Mouse (Mus musculus) intestine, postnatal 0 days (tissue): Measurements from ENCODE around the gene Jagn1. TPM values are rescaled to one million over a fixed set of nuclear protein-coding genes. Genes with fewer than 3 reads are reported as not detected.

Source experiments
- ATAC-seq: fragments of 200-750 bp; cut with Nextera tagmentation; 2 replicates; pipeline ENCODE4 v1.8.0; 2017; ENCODE audit warnings: mild to moderate bottlenecking, moderate TSS enrichment, moderate library complexity
- H3K27ac ChIP-seq: fragments of 300-500 bp; sonication (generic); 2 replicates; pipeline ENCODE4 v1.5.1; 2014; ENCODE audit warnings: mild to moderate bottlenecking, low read depth, low read length, moderate library complexity
- H3K27me3 ChIP-seq: fragments of 300-500 bp; sonication (generic); replicated peaks from 2 replicates; pipeline ENCODE4 v1.6.1; 2014; ENCODE audit warnings: low read length, mixed read lengths; ENCODE audit not compliant: control insufficient read depth, insufficient read depth
- H3K36me3 ChIP-seq: fragments of 300-500 bp; sonication (generic); 2 replicates; pipeline ENCODE4 v1.6.1; 2014; ENCODE audit warnings: mild to moderate bottlenecking, moderate library complexity; ENCODE audit not compliant: control insufficient read depth, insufficient read depth
- H3K4me1 ChIP-seq: fragments of 300-500 bp; sonication (generic); replicated peaks from 2 replicates; pipeline ENCODE4 v1.6.1; 2014; ENCODE audit warnings: antibody characterized with exemption, low read length, mixed read lengths; ENCODE audit not compliant: control insufficient read depth, insufficient read depth
- H3K4me2 ChIP-seq: fragments of 300-500 bp; sonication (generic); replicated peaks from 2 replicates; pipeline ENCODE4 v1.6.1; 2014; ENCODE audit warnings: low read depth, mild to moderate bottlenecking, moderate library complexity
- H3K4me3 ChIP-seq: fragments of 300-500 bp; sonication (generic); 2 replicates; pipeline ENCODE4 v1.5.1; 2014; ENCODE audit warnings: low read depth, low read length
- H3K9ac ChIP-seq: fragments of 300-500 bp; sonication (generic); 2 replicates; pipeline ENCODE4 v1.6.1; 2014; ENCODE audit warnings: mild to moderate bottlenecking, low read depth, low read length
- H3K9me3 ChIP-seq: fragments of 300-500 bp; sonication (generic); 2 replicates; pipeline ENCODE4 v1.6.1; 2016; ENCODE audit warnings: mixed run types; ENCODE audit not compliant: control insufficient read depth
- CTCF ChIP-seq: sonication (generic); IDR thresholded peaks from 2 replicates; pipeline ENCODE4 v1.5.1; 2016; ENCODE audit warnings: low read depth, mild to moderate bottlenecking, control low read depth, antibody characterized with exemption, moderate library complexity
- WGBS: fragments of 180-500 bp; shearing (Covaris S2); extraction: QIAGEN DNeasy Blood & Tissue Kit; methylation state at CpG from one replicate; pipeline ENCODE4 v1.1.7; 2014; 5-methylcytosine and 5-hydroxymethylcytosine counted together
- polyA plus RNA-seq: library from polyadenylated mRNA; unstranded; fragments of >200 nt; fragmentation: Nextera tagmentation; extraction: Ambion mirVana; gene quantifications from 2 replicates; pipeline ENCODE4 v1.2.1, GENCODE M21; 2015

The Jagn1 gene
- polyA plus RNA-seq, 1 experiment from 2014 or later, result 44.9 TPM

DNA sequence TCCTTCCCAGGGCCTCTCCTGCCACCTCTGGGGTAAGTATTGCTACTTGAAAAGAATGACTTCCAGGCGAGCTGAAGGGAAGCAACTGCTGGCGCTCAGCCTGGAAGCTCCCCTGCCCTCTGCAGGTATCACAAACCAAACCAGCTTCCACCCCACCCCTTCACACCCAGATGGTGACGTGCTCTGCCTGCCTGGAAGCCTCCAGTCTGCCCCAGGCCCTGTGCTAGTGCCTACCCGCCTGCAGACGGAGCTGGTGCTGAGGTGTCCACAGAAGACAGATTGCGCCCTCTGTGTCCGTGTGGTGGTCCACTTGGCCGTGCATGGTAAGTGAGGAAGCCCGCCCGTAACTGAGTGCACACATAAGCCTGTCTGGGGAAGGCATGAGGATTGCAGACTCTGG is 29.7 kb downstream of the Jagn1 start:
- H3K27ac ChIP-seq, result 0 out of 2 replicates have a peak overlapping the region, but pooled peaks have one; percentile 41
- no peaks in the 10 kb centered on the region for H3K36me3 ChIP-seq
- peak; percentile 19; the same call in 1 of the 2 replicates for TF ChIP-seq CTCF
- no peak for ATAC-seq
- H3K4me2 ChIP-seq, result peak overlapping the region; percentile 69
- H3K9me3 ChIP-seq, result no peaks in the 10 kb centered on the region
- H3K4me1 ChIP-seq, result peaks cover 3% of the 10 kb centered on the region
- 67% methylated on average over 10 of the region's 10 CpGs for WGBS
- no peaks in the 10 kb centered on the region for H3K27me3 ChIP-seq
- H3K4me3 ChIP-seq, result peak overlapping the region; percentile 26; the same call in 1 of the 2 replicates
- H3K9ac ChIP-seq, result no peak overlapping the region; the same call in 1 of the 2 replicates

DNA sequence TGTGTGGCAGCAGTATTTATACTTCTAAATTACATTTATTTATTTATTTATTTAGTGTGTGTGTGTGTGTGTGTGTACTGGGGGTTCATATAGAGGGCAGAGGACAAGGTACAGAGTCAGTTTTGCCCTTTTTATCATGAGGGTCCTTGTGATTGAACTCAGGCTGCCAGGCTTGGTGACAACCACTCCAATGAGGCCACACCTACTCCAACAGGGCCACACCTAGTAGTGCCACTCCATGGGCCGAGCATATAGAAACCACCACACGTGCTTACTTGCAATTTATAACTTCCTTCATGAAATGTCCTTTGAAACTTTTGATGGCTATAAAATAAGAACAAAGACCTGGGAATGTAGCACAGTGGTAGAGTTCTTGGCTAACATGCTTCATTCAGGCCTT is 30.9 kb downstream of the Jagn1 start:
- TF ChIP-seq CTCF, result no peak
- H3K4me1 ChIP-seq, result peaks cover 3% of the 10 kb centered on the region
- WGBS, result 14% methylated on average over 2 of the region's 2 CpGs
- no peaks in the 10 kb centered on the region for H3K9me3 ChIP-seq
- no peak overlapping the region for H3K4me2 ChIP-seq
- peak; percentile 63 for ATAC-seq
- no peak overlapping the region for H3K4me3 ChIP-seq
- no peaks in the 10 kb centered on the region for H3K27me3 ChIP-seq
- no peak overlapping the region for H3K27ac ChIP-seq
- no peak overlapping the region for H3K9ac ChIP-seq
- H3K36me3 ChIP-seq, result 0 out of 2 replicates have a peak, but pooled peaks cover 3% of the 10 kb centered on the region

DNA sequence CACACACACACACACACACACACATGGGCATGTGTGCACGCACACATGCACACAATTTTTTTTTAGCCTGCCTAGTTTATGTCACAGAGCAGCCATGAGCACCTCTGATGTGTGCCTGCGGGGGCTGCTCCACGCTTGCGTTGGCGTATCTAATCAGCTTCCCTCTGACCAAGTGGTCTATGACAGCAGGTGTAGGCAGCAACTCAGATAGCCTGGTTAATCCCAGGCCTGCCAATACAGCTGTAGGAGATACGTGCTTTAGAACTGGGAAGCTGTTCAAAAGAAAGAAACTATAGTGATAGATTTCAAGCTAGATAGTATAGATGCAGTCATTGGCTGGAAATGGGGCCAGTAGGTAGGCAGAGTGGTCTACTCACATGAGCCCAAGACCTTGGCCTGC is 31.3 kb downstream of the Jagn1 start:
- ATAC-seq, result no peak

DNA sequence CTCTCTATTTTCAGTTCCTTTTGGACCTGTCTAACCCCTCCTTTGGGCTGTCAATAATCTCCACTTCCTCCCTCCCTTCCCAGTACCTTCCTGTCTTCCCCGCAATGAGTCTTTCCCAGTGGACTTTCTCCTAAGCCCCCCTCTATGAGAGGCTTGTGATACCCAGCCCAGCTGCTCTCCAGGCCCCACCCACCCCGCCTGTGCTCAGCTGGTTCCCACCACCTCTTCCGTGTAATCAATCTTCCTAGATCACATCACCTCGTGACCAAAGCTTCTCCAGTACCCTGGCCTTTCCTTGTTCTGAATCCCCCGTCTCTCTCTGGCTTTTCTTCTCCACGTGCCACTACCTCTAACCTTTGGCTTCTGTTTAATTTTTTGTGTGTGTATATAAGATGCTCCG is 35.0 kb downstream of the Jagn1 start:
- ATAC-seq, result no peak
- Histone ChIP-seq H3K36me3 (peaks cover 8% of the 10 kb centered on the region; the same call in 1 of the 2 replicates), H3K4me1 (no peaks in the 10 kb centered on the region; the same call in none of the 2 replicates), H3K9me3 (no peaks in the 10 kb centered on the region), H3K4me2 (no peak overlapping the region), H3K27ac (no peak overlapping the region), H3K9ac (no peak overlapping the region), H3K27me3 (no peaks in the 10 kb centered on the region), H3K4me3 (no peak overlapping the region)
- 25% methylated on average over 7 of the region's 7 CpGs for WGBS
- TF ChIP-seq CTCF, result no peak

More for the DNA sequence above, 31.3 kb downstream of the Jagn1 start:
- Histone ChIP-seq H3K9ac (no peak overlapping the region), H3K4me2 (no peak overlapping the region), H3K4me3 (no peak overlapping the region), H3K4me1 (peaks cover 3% of the 10 kb centered on the region), H3K27me3 (no peaks in the 10 kb centered on the region), H3K27ac (no peak overlapping the region), H3K36me3 (peaks cover 4% of the 10 kb centered on the region; the same call in 1 of the 2 replicates), H3K9me3 (no peaks in the 10 kb centered on the region)
- TF ChIP-seq CTCF, result no peak
- 83% methylated on average over 6 of the region's 6 CpGs for WGBS

DNA sequence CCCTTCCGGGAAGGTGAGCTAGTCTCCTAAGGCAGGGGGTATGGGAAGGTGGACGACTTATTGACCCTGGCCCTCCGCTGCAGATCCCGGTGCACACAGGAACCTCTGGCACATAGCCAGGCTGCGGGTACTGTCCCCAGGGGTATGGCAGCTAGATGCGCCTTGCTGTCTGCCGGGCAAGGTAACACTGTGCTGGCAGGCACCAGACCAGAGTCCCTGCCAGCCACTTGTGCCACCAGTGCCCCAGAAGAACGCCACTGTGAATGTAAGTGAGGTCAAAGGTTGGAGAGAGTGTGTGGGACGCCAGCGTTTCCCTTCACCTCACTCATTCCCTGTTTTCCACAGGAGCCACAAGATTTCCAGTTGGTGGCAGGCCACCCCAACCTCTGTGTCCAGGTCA is 36.5 kb downstream of the Jagn1 start:
- H3K4me1 ChIP-seq, result no peaks in the 10 kb centered on the region; the same call in 1 of the 2 replicates
- H3K9me3 ChIP-seq, result no peaks in the 10 kb centered on the region
- 81% methylated on average over 10 of the region's 10 CpGs for WGBS
- ATAC-seq, result no peak
- TF ChIP-seq CTCF, result no peak
- no peak overlapping the region for H3K4me2 ChIP-seq
- H3K36me3 ChIP-seq, result peaks cover 8% of the 10 kb centered on the region; the same call in 1 of the 2 replicates
- no peaks in the 10 kb centered on the region for H3K27me3 ChIP-seq
- no peak overlapping the region for H3K27ac ChIP-seq
- no peak overlapping the region for H3K4me3 ChIP-seq
- H3K9ac ChIP-seq, result no peak overlapping the region

DNA sequence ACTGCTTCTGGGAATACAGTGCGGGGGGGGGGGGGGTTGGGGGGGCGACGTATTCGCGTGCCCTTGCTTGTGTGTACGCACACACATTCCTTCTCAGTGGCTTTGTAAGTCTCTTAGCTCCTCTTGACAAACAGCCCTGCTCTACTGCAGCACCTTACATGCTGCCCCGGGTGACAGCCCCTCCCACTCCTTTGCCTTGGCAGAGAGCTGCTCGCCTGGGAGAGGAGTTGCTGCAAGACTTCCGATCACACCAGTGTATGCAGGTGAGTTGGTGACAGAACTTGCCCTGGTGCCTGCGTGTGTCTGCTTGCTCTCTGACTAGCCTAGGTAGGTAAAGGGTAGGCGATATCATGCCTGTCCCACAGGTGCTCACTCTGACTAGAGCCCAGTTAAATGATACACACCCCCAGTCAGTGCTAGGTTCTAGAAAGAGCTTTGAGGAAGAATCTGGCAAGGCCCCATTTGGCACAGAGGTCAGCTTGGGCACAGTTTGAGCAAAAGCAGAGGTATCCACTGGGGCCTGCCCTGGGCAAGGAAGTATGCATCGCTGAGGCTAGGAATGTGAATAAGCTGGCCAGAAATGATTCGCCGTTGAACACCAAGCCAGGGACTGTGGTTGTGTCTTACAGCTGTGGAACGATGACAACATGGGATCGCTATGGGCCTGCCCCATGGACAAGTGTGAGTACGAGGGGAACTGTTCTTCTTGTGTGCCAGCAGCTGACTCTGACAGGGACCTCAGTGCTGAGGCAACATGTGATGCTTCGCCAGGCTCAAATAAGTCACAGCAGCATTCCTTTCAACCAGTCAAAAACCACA is 38.4 kb downstream of the Jagn1 start:
- Histone ChIP-seq H3K27me3 (no peaks in the 10 kb centered on the region), H3K27ac (no peak overlapping the region), H3K4me3 (no peak overlapping the region), H3K9me3 (no peaks in the 10 kb centered on the region), H3K4me2 (no peak overlapping the region), H3K4me1 (no peaks in the 10 kb centered on the region; the same call in 1 of the 2 replicates), H3K9ac (no peak overlapping the region), H3K36me3 (peaks cover 8% of the 10 kb centered on the region; the same call in 1 of the 2 replicates)
- no peak for ATAC-seq
- TF ChIP-seq CTCF, result no peak
- 58% methylated on average over 18 of the region's 18 CpGs for WGBS
